Mouse (Mus musculus): Measurements from ENCODE around the gene H2afy2. TPM values are rescaled to one million over a fixed set of nuclear protein-coding genes. Genes with fewer than 3 reads are reported as not detected.

H2afy2 gene
- polyA plus RNA-seq, 1 experiment from 2014 or later: 35.0 TPM

DNA sequence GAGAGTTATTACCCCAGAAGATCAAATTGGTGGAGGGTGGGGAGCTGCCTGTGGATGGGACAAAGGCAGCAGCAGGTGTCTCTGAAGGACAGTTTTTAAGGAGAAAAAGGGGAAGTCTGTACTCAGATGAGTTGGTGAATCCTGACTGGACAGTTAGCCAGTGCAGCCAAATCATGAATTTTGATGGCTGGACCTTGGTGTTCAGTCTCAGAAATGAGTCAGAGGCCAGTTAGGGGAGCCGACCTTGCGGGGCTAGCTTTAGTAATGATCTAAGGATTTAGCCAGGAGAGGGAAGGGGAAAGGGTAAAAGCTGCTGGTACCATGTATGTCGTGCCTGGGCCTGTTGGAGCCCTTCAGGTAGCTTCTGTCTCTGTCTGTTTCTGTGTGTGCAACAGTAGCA lies 70.3 kb downstream of the H2afy2 start:
- 73% methylated on average over 3 of the region's 3 CpGs for WGBS
- peaks cover 11 to 12% of the 10 kb centered on the region in 2 experiments for H3K4me1 ChIP-seq (ENCODE audit: control insufficient read depth in 2 of 2, insufficient read depth in 2 of 2, low read length in 2 of 2)
- H3K36me3 ChIP-seq (ENCODE audit: control insufficient read depth, insufficient read depth, low read length): no peaks in the 10 kb centered on the region
- no peak overlapping the region for H3K4me3 ChIP-seq (ENCODE audit: control insufficient read depth in 1 of 2, insufficient read depth in 1 of 2, low read depth in 1 of 2, low read length in 2 of 2)
- no peak overlapping the region for H3K27ac ChIP-seq (replicated peaks in 1 of 2; ENCODE audit: control insufficient read depth in 1 of 2, insufficient read depth in 1 of 2, low read depth in 2 of 2, low read length in 2 of 2)
- H3K9me3 ChIP-seq (ENCODE audit: control insufficient read depth, low read length): no peaks in the 10 kb centered on the region
- no peaks in the 10 kb centered on the region for H3K27me3 ChIP-seq (ENCODE audit: control insufficient read depth, insufficient read depth, low read length)
- H3K9ac ChIP-seq (ENCODE audit: low read length): no peak overlapping the region
- no peak for ATAC-seq (ENCODE audit: insufficient number of reproducible peaks, insufficient read depth, low FRiP score, low read depth)
- no peak overlapping the region for H3K4me2 ChIP-seq (ENCODE audit: low read length)

DNA sequence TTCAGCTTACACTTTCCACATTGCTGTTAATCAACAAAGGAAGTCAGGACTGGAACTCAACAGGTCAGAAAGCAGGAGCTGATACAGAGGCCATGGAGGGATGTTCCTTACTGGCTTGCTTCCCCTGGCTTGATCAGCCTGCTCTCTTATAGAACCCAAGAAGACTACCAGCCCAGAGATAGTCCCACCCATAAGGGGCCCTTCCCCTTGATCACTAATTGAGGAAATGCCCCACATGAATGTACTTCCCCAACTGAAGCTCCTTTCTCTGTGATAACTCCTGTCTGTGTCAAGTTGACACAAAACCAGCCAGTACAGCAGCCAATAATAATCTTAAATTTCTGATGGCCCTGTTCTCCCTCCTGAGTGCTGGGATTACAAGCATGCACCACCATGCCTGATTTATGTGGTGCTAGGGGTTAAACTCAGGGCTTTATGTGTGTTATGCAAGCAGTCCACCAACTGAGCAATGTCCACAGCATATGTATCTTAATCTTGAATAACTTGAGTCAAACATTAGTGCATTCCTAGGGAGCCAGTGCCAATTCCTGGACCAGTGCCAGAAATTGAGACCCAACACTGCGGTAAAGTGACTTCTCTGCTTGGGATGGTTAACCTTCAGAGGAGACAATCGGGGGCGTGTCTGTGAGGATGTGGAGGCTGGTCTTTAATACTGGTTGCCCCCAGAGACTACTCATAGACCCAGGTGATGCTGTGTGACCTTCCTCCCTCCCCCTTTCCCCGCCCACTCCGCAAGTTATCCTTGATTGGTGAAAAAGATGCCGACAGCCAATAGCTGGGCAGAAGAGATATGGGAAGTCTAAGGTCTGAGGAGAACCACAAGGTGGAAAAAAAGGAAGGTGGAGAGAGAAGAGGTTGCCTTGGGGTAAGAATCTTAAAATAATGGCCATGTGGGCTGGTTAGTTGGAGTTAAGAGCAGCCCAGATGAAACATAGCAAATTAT lies 77.3 kb downstream of the H2afy2 start:
- Histone ChIP-seq H3K9me3 (ENCODE audit: control insufficient read depth, low read length) (no peaks in the 10 kb centered on the region), H3K36me3 (ENCODE audit: control insufficient read depth, insufficient read depth, low read length) (peaks cover 26% of the 10 kb centered on the region), H3K4me1 (ENCODE audit: control insufficient read depth in 2 of 2, insufficient read depth in 2 of 2, low read length in 2 of 2) (no peaks in the 10 kb centered on the region), H3K4me3 (ENCODE audit: control insufficient read depth in 1 of 2, insufficient read depth in 1 of 2, low read depth in 1 of 2, low read length in 2 of 2) (no peak overlapping the region), H3K27me3 (ENCODE audit: control insufficient read depth, insufficient read depth, low read length) (no peaks in the 10 kb centered on the region), H3K27ac (replicated peaks in 1 of 2; ENCODE audit: control insufficient read depth in 1 of 2, insufficient read depth in 1 of 2, low read depth in 2 of 2, low read length in 2 of 2) (no peak overlapping the region), H3K9ac (ENCODE audit: low read length) (no peak overlapping the region), H3K4me2 (ENCODE audit: low read length) (no peak overlapping the region)
- ATAC-seq (ENCODE audit: insufficient number of reproducible peaks, insufficient read depth, low FRiP score, low read depth): no peak
- 67% methylated on average over 6 of the region's 6 CpGs for WGBS

- H3K27me3 ChIP-seq (ENCODE audit: control insufficient read depth, insufficient read depth, low read length): no peaks in the 10 kb centered on the region
- WGBS: 86% methylated on average over 4 of the region's 4 CpGs
- peaks cover 26% of the 10 kb centered on the region for H3K36me3 ChIP-seq (ENCODE audit: control insufficient read depth, insufficient read depth, low read length)
- no peak overlapping the region for H3K4me3 ChIP-seq (ENCODE audit: control insufficient read depth in 1 of 2, insufficient read depth in 1 of 2, low read depth in 1 of 2, low read length in 2 of 2)
- no peaks in the 10 kb centered on the region for H3K4me1 ChIP-seq (ENCODE audit: control insufficient read depth in 2 of 2, insufficient read depth in 2 of 2, low read length in 2 of 2)
- no peak for ATAC-seq (ENCODE audit: insufficient number of reproducible peaks, insufficient read depth, low FRiP score, low read depth)
- no peaks in the 10 kb centered on the region for H3K9me3 ChIP-seq (ENCODE audit: control insufficient read depth, low read length)
- H3K4me2 ChIP-seq (ENCODE audit: low read length): no peak overlapping the region
- H3K9ac ChIP-seq (ENCODE audit: low read length): no peak overlapping the region
- no peak overlapping the region for H3K27ac ChIP-seq (replicated peaks in 1 of 2; ENCODE audit: control insufficient read depth in 1 of 2, insufficient read depth in 1 of 2, low read depth in 2 of 2, low read length in 2 of 2)
Measured at GRCm38 (mm10) chr10:61704663-61705062, 79.3 kb downstream of the H2afy2 start.

GRCm38 (mm10) chr10:61697028-61697427 lies 86.9 kb downstream of the H2afy2 start:
- H3K4me2 ChIP-seq (ENCODE audit: low read length): peak overlapping the region; percentile 100

DNA sequence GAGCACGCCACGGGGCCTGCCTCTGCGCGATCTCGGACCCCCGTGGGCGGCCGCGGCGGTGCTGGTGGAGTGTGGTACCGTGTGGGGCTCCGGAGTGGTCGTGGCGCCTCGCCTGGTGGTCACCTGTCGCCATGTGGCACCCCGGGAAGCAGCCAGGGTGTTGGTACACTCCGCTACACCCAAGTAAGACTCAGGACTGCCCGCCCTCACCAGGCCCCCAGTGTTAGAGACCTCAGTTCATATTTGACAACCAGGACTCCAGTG lies 87.5 kb downstream of the H2afy2 start:
- ATAC-seq (ENCODE audit: insufficient number of reproducible peaks, insufficient read depth, low FRiP score, low read depth): no peak
- Histone ChIP-seq H3K27me3 (ENCODE audit: control insufficient read depth, insufficient read depth, low read length) (no peaks in the 10 kb centered on the region), H3K36me3 (ENCODE audit: control insufficient read depth, insufficient read depth, low read length) (peaks cover 38% of the 10 kb centered on the region), H3K27ac (replicated peaks in 1 of 2; ENCODE audit: control insufficient read depth in 1 of 2, insufficient read depth in 1 of 2, low read depth in 2 of 2, low read length in 2 of 2) (no peak overlapping the region), H3K4me3 (ENCODE audit: control insufficient read depth in 1 of 2, insufficient read depth in 1 of 2, low read depth in 1 of 2, low read length in 2 of 2) (peak overlapping the region; percentile 79 to 98), H3K9ac (ENCODE audit: low read length) (peak overlapping the region; percentile 88), H3K4me1 (ENCODE audit: control insufficient read depth in 2 of 2, insufficient read depth in 2 of 2, low read length in 2 of 2) (peaks cover 0 to 14% of the 10 kb centered on the region in 2 experiments; a peak in 3 of 4 replicates), H3K9me3 (ENCODE audit: control insufficient read depth, low read length) (no peaks in the 10 kb centered on the region), H3K4me2 (ENCODE audit: low read length) (peak overlapping the region; percentile 100)
- WGBS: 4% methylated on average over 19 of the region's 19 CpGs

More at GRCm38 (mm10) chr10:61697028-61697427, 86.9 kb downstream of the H2afy2 start:
- H3K4me1 ChIP-seq (ENCODE audit: control insufficient read depth in 2 of 2, insufficient read depth in 2 of 2, low read length in 2 of 2): peaks cover 0 to 14% of the 10 kb centered on the region in 2 experiments; a peak in 3 of 4 replicates
- H3K4me3 ChIP-seq (ENCODE audit: control insufficient read depth in 1 of 2, insufficient read depth in 1 of 2, low read depth in 1 of 2, low read length in 2 of 2): peak overlapping the region; percentile 79 to 98; a peak in 3 of 4 replicates
- no peak overlapping the region for H3K27ac ChIP-seq (replicated peaks in 1 of 2; ENCODE audit: control insufficient read depth in 1 of 2, insufficient read depth in 1 of 2, low read depth in 2 of 2, low read length in 2 of 2)
- peaks cover 36% of the 10 kb centered on the region for H3K36me3 ChIP-seq (ENCODE audit: control insufficient read depth, insufficient read depth, low read length)
- H3K27me3 ChIP-seq (ENCODE audit: control insufficient read depth, insufficient read depth, low read length): no peaks in the 10 kb centered on the region
- peak overlapping the region; percentile 88 for H3K9ac ChIP-seq (ENCODE audit: low read length)
- 68% methylated on average over 2 of the region's 2 CpGs for WGBS
- no peak for ATAC-seq (ENCODE audit: insufficient number of reproducible peaks, insufficient read depth, low FRiP score, low read depth)
- no peaks in the 10 kb centered on the region for H3K9me3 ChIP-seq (ENCODE audit: control insufficient read depth, low read length)

- Histone ChIP-seq H3K36me3 (ENCODE audit: control insufficient read depth, insufficient read depth, low read length) (peaks cover 44% of the 10 kb centered on the region), H3K27me3 (ENCODE audit: control insufficient read depth, insufficient read depth, low read length) (no peaks in the 10 kb centered on the region), H3K4me3 (ENCODE audit: control insufficient read depth in 1 of 2, insufficient read depth in 1 of 2, low read depth in 1 of 2, low read length in 2 of 2) (peak overlapping the region; percentile 79 to 98), H3K4me2 (ENCODE audit: low read length) (peak overlapping the region; percentile 100), H3K9me3 (ENCODE audit: control insufficient read depth, low read length) (no peaks in the 10 kb centered on the region), H3K27ac (replicated peaks in 1 of 2; ENCODE audit: control insufficient read depth in 1 of 2, insufficient read depth in 1 of 2, low read depth in 2 of 2, low read length in 2 of 2) (no peak overlapping the region), H3K4me1 (ENCODE audit: control insufficient read depth in 2 of 2, insufficient read depth in 2 of 2, low read length in 2 of 2) (peaks cover 0 to 14% of the 10 kb centered on the region in 2 experiments; a peak in 3 of 4 replicates), H3K9ac (ENCODE audit: low read length) (peak overlapping the region; percentile 88)
- WGBS: under 1% methylated on average over 103 of the region's 111 CpGs
- ATAC-seq (ENCODE audit: insufficient number of reproducible peaks, insufficient read depth, low FRiP score, low read depth): peak; percentile 16
Measured at GRCm38 (mm10) chr10:61695703-61696559, 88.0 kb downstream of the H2afy2 start.

DNA sequence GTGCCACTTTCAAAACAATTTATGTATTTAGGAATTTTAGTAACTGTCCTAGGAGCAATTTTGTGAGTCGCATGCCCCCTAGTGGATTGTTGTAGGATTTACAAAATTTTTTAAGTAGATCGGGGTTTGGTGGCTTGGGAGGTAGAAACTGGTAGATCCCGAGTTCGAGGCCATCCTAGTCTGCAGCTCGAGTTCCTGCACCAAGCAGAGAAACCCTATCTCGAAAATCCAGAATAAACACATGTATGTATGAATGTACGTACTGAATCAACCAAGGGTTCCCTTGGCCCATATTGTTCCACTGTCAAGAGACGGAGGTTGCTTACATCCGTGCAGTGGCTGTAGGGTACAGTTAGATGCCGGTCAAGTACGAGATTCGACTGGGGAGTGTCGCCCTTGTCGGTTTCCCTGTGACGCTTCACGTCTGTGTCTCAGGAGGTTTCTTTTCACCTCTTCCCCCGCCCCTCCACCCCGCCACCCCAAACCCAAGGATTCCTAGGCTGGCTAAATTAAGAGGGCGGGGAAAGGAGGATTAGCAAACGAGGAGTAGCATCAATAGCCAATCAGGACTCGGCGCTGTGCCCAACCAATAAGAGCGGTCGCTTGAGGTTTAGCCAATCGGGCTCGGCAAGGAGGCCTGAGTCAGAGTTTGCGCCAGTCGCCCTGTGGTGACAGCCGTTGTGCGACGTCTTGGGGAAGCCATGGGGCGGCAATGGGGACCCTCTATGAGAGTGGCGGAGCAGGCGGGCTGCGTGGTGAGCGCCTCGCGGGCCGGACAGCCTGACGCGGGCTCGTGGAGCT lies 88.9 kb downstream of the H2afy2 start, which contains the start of gene Tysnd1:
TSS of gene Tysnd1 (plus strand) at position 645 of the 801 bp plus-strand sequence.
- H3K4me1 ChIP-seq (ENCODE audit: control insufficient read depth in 2 of 2, insufficient read depth in 2 of 2, low read length in 2 of 2): peaks cover 0 to 14% of the 10 kb centered on the region in 2 experiments; a peak in 3 of 4 replicates
- WGBS: under 1% methylated on average over 38 of the region's 42 CpGs
- H3K27me3 ChIP-seq (ENCODE audit: control insufficient read depth, insufficient read depth, low read length): no peaks in the 10 kb centered on the region
- H3K4me2 ChIP-seq (ENCODE audit: low read length): peak within 1 kb of the TSS; percentile 100
- H3K36me3 ChIP-seq (ENCODE audit: control insufficient read depth, insufficient read depth, low read length): peaks cover 53% of the 10 kb centered on the region
- H3K27ac ChIP-seq (replicated peaks in 1 of 2; ENCODE audit: control insufficient read depth in 1 of 2, insufficient read depth in 1 of 2, low read depth in 2 of 2, low read length in 2 of 2): 0 out of 4 replicates have a peak within 1 kb of the TSS, but pooled peaks of 1 of the 2 experiments have one; percentile 38
- no peaks in the 10 kb centered on the region for H3K9me3 ChIP-seq (ENCODE audit: control insufficient read depth, low read length)
- ATAC-seq (ENCODE audit: insufficient number of reproducible peaks, insufficient read depth, low FRiP score, low read depth): peak; percentile 92
- peak within 1 kb of the TSS; percentile 88 for H3K9ac ChIP-seq (ENCODE audit: low read length)
- peak within 1 kb of the TSS; percentile 79 to 98 for H3K4me3 ChIP-seq (ENCODE audit: control insufficient read depth in 1 of 2, insufficient read depth in 1 of 2, low read depth in 1 of 2, low read length in 2 of 2)
